Mouse (Mus musculus) CH12.LX (cell line): Measurements from ENCODE around the gene Atp11c.

Experiments
- CHD2 ChIP-seq: IDR thresholded peaks from 2 replicates; pipeline ENCODE4 v1.6.1; 2011; ENCODE audit warnings: low read length, improper control_type of control experiment
- CTCF ChIP-seq, 2 experiments: IDR thresholded peaks in 1 of 2; conservative IDR thresholded peaks in 1 of 2; 2 replicates each; pipeline ENCODE4 v1.5.1; 2011 to 2012; ENCODE audit warnings: low read depth in 2 of 2, low read length in 2 of 2, improper control_type of control experiment in 1 of 2, inconsistent platforms in 1 of 2, mild to moderate bottlenecking in 1 of 2, moderate library complexity in 1 of 2
- E2F4 ChIP-seq: IDR thresholded peaks from 2 replicates; pipeline ENCODE4 v1.6.1; 2011; ENCODE audit warnings: low read depth, low read length, improper control_type of control experiment; ENCODE audit not compliant: insufficient replicate concordance
- EP300 ChIP-seq: IDR thresholded peaks from 2 replicates; pipeline ENCODE4 v1.6.1; 2011; ENCODE audit warnings: low read length, improper control_type of control experiment
- HCFC1 ChIP-seq: IDR thresholded peaks from 2 replicates; pipeline ENCODE4 v1.6.1; 2012; ENCODE audit warnings: low read depth, mild to moderate bottlenecking, inconsistent platforms, low read length, improper control_type of control experiment
- KAT2A ChIP-seq: IDR thresholded peaks from 2 replicates; pipeline ENCODE4 v1.6.1; 2012; ENCODE audit warnings: low read length, improper control_type of control experiment, inconsistent platforms; ENCODE audit not compliant: insufficient replicate concordance
- MXI1 ChIP-seq: IDR thresholded peaks from 2 replicates; pipeline ENCODE4 v1.6.1; 2011; ENCODE audit warnings: mild to moderate bottlenecking, low read depth, low read length, improper control_type of control experiment
- NRF1 ChIP-seq: IDR thresholded peaks from 2 replicates; pipeline ENCODE4 v1.6.1; 2014; ENCODE audit warnings: low read depth, mild to moderate bottlenecking, inconsistent platforms, low read length, improper control_type of control experiment, moderate library complexity
- POLR2A ChIP-seq: IDR thresholded peaks from 2 replicates; pipeline ENCODE4 v1.6.1; 2011; ENCODE audit warnings: low read depth, mild to moderate bottlenecking, improper control_type of control experiment, low read length
- POLR2AphosphoS2 ChIP-seq: IDR thresholded peaks from 2 replicates; pipeline ENCODE4 v1.6.1; 2011; ENCODE audit warnings: low read depth, low read length, improper control_type of control experiment
- RCOR1 ChIP-seq: conservative IDR thresholded peaks from 2 replicates; pipeline ENCODE4 v1.6.1; 2012; ENCODE audit warnings: low read depth, mild to moderate bottlenecking, inconsistent platforms, low read length, improper control_type of control experiment
- SMC3 ChIP-seq: IDR thresholded peaks from 2 replicates; pipeline ENCODE4 v1.6.1; 2011; ENCODE audit warnings: low read depth, low read length, improper control_type of control experiment
- USF2 ChIP-seq: conservative IDR thresholded peaks from 2 replicates; pipeline ENCODE4 v1.6.1; 2011; ENCODE audit warnings: low read depth, low read length, improper control_type of control experiment
- ZC3H11A ChIP-seq: IDR thresholded peaks from 2 replicates; pipeline ENCODE4 v1.6.1; 2012; ENCODE audit warnings: low read depth, mild to moderate bottlenecking, inconsistent platforms, low read length, improper control_type of control experiment

DNA sequence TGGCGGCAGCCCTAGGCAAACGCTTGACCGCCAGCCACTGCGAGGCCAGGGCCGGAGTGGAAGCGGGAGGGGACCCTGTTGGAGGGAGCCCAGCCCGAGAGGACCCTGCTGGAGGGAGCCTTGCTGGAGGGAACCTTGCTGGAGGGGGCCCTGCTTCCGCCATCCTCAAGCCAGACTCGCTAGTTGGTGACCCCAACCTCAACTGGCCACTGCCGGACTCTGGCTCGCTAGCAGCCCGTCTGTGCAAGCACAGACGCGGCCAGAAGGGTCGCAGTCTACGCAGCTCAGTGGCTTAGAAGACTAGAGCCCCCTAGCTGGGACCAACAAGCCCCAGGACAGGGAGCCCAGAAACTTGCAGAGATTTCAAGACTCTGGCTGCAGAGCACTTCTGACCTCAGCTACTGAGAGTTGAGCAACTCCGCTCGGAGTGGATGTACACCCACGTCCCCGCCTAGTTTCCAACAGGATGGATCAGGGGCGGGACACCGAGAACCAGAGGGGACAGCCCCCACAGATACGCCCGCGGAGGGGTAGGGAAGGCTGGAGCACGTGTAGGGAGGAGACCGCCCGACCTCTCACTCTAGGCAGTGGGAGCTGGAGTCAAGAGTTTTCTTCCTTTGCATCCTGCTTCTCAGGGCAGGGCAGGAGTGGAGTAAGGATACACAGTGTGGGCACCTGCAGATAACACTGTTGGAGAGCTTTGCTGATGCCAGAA is 413.6 kb downstream of the Atp11c start, which contains the start of gene Mcf2:
- TF ChIP-seq EP300 (no peak), CTCF (conservative IDR thresholded peaks at IDR 0.05 in 1 of 2, IDR thresholded peaks at IDR 0.05 in 1 of 2; ENCODE audit: low read depth in 2 of 2, low read length in 2 of 2) (no peak), MXI1 (no peak), KAT2A (no peak), POLR2A (no peak), ZC3H11A (no peak), E2F4 (no peak), USF2 (no peak), HCFC1 (no peak), RCOR1 (no peak), NRF1 (no peak), SMC3 (no peak), POLR2AphosphoS2 (no peak), CHD2 (no peak)
